Mouse (Mus musculus) left cerebral cortex, postnatal 14 days (tissue): ENCODE results near the gene Spata3. TPM values are rescaled to one million over a fixed set of nuclear protein-coding genes. Genes with fewer than 3 reads are reported as not detected.

ENCODE experiments used
- DNase-seq, 2 experiments: peaks; one replicate each; pipeline ENCODE4 v3.0.0; 2021 to 2022; ENCODE audit warnings: low spot score in 2 of 2, mixed read lengths in 1 of 2
- intact Hi-C: fragments of 180-260 bp; cut with DNase I; formaldehyde crosslinking; loops from one replicate; pipeline ENCODE4 v1.15.1; 2025
- total RNA-seq, 2 experiments: library from RNA; stranded (reverse); gene quantifications; 2 replicates each; pipeline ENCODE4 v1.2.3; 2021

Spata3 gene
- total RNA-seq, 2 experiments from 2014 or later = 0.46 to 0.47 TPM

DNA sequence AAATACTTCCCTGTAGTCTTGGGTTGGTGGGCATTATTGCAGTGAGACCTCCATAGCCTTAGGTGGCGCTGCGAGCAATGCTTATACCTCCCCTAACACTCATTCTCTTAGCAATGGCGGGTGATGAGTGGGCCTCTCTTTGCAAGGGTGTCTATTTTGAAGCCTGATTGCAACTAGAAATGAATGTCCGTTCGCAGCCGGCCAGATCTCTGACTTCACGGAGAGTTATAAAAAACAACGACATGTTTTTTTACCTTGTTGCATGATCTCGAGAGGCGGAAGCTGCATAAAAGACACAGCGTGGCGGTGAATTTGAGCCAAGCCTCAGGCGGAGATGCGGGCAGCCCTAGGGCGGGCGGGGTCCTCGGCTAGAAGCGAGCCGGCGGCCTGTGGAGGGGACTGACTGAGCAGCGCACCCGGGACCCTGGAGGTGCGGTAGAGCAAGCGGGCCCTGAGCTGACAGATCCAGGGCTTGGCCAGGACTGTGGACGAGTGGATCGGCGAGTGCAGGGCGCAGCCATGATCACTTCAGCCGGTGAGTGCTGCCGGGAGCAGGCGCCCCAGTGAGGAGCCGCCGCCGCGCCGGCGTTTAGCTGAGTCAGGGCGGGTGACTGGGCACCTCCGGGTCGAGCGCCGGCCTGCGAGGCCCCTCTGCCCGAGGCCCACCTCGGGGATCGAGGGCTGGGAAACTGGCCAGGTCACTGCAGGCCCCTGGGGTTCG lies 47.8 kb downstream of the Spata3 start, which contains the start of gene Psmd1:
Psmd1 (plus strand) TSS at position 117 of the 721 bp plus-strand sequence.
- intact Hi-C loops = no loop called here
- peak; percentile 92 to 93 for DNase-seq

DNA sequence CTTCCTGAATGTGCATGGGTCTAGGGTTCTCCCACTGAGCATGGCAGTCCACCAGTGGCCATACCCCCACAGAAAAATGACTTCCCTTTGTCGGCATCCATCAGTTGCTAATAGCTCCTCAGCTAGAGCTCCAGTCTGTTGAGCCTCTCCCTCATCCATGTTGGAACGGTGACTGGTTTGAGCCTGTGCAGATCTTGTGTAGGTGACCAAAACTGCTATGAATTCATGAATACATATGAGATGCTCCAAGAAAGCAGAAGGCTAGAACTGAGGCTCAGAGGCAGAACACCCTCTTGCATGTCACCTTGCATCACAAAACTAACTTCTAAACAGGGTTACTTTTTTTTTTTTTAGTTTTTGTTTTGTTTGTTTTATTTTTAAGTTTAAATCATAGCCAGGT lies 59.9 kb downstream of the Spata3 start:
- intact Hi-C loops = no loop called here
- no peak for DNase-seq

Other genes starting within 250 kb of the Spata3 start
- gene A630001G21Rik, start 238.2 kb upstream of the Spata3 start, total RNA-seq = under 1 TPM; 0.61 to 0.83 TPM
- gene Cab39, start 223.4 kb upstream of the Spata3 start, total RNA-seq = 100 to 1,000 TPM; 133 to 143 TPM
- gene Itm2c, start 122.5 kb upstream of the Spata3 start, total RNA-seq = 100 to 1,000 TPM; 521 to 559 TPM
- 1 to 10 TPM; 7.8 to 9.6 TPM for gene 4933407L21Rik, start 88.3 kb upstream of the Spata3 start, total RNA-seq
- under 1 TPM; 0.11 TPM for gene Gpr55, start 55.8 kb upstream of the Spata3 start, total RNA-seq
- gene 2810459M11Rik, start 29.0 kb downstream of the Spata3 start, total RNA-seq = 1 to 10 TPM; 5.2 to 7.5 TPM
- 100 to 1,000 TPM; 110 to 112 TPM for gene Psmd1, start 47.6 kb downstream of the Spata3 start, total RNA-seq
- gene Htr2b, start 95.2 kb downstream of the Spata3 start, total RNA-seq = under 1 TPM; 0.22 to 0.25 TPM
- 1 to 10 TPM; 2.0 to 4.1 TPM for gene Gm21972, start 116.8 kb downstream of the Spata3 start, total RNA-seq
- 10 to 100 TPM; 37.6 to 40.2 TPM for gene Armc9, start 138.0 kb downstream of the Spata3 start, total RNA-seq